Mouse (Mus musculus) kidney, adult 8-10 months (tissue): ENCODE results near the gene Ackr4.

ENCODE experiments used
- DNase-seq, 2 experiments: peaks; one replicate each; pipeline ENCODE4 v3.0.0; 2022

Gene Ackr4

DNA sequence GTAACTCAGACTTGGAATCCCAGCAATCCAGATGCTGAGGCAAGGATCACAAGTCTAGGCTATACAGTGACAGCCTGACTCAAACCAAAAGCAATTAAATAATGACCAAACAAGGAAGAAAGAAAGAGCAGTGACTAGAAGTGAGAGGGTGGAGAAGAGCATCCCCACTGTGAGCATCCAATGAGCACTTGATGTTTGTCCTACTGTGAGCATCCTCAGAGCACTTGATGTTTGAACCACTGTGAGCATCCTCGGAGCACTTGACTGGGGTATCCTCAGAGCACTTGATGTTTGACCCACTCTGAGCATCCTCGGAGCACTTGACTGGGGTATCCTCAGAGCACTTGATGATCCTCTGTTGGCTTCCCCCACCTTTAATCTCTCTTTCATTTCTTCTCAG is 21.7 kb downstream of the Ackr4 start:
- no peak for DNase-seq

GRCm38 (mm10) chr9:104102901-104103300 is 23.8 kb downstream of the Ackr4 start:
- DNase-seq, result no peak

- no peak for DNase-seq
These were observed 24.4 kb downstream of the Ackr4 start for GRCm38 (mm10) chr9:104102301-104102700.

GRCm38 (mm10) chr9:104101458-104101857 is 25.3 kb downstream of the Ackr4 start:
- DNase-seq, result no peak

DNA sequence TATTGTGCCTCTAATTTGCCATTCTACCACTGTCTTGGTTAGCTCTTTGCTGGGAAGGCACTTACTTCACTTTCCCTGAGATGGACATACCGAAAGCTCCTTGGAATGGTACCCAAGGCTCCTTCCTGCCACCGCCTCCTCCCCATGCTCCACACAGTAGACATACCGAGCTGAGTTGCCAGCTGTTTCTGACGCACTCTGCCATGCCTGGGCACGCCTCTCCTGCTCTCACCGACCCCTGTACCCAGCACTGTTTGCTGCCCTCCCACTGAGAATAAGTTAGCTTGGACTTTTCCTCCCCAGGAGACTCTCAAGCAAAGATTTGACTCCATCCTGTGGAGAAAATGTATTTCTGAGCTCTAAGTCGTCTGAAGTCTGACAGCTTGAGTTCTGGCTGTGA is 25.9 kb downstream of the Ackr4 start:
- DNase-seq, result peak in 1 of 2 experiments; percentile 20

DNA sequence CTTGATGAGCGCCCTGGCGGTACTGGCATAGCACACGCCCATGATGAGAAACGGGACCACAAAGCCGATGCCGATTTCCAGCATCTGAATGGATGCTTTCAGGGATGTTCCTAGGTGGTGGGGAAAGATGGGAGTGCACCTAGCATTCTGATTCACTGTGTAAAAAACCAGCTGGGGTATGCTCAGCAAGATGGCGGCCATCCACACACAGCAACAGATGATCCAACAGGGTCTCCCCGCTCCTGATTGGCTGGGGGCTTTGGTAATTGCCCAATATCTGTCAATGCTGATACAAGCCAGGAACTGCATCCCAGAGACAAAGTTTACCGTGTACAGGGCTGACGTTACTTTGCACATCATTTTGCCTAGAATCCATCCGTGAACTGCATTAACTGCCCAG is 27.7 kb downstream of the Ackr4 start:
- DNase-seq, result no peak

DNA sequence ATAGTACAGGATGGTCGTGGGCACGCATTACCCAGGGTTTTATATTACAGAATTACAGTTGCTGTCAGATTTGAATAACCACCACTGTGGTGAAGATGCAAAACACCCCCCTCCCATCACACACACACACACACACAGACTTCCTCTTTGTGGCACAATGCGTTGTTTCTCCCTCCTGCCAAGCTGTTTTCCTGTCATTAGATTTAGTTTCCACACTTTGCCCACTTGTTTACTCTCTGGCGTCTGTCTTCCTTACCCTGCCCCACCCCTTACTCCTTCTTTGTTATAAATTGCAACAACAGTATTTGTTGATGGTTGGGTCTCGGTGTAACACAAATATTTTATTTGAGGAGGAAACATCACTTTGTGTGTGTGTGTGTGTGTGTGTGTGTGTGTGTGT is 28.5 kb downstream of the Ackr4 start:
- DNase-seq, result no peak

GRCm38 (mm10) chr9:104092945-104093344 is 33.8 kb downstream of the Ackr4 start:
- DNase-seq, result no peak

DNA sequence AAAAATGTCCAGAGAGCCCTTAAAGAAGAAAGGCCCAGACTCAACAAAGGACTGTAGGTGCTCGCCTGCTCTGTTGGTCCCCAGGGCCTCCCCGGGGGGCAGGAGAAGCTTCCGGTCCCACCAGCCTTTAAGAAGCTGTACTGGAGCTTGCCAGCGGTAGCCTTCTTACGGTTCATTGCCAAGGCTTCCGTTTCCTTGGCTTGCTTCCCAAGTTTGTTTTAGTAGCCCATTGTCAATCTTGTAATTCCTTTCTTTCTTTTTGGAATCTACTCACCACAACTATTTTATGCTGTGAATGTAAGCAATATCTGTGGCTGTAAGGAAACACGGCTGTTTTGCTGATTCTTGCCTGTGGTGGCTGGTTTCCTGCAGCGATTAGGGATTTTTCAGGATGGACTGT is 38.2 kb downstream of the Ackr4 start:
- DNase-seq, result peak; percentile 32 to 35

DNA sequence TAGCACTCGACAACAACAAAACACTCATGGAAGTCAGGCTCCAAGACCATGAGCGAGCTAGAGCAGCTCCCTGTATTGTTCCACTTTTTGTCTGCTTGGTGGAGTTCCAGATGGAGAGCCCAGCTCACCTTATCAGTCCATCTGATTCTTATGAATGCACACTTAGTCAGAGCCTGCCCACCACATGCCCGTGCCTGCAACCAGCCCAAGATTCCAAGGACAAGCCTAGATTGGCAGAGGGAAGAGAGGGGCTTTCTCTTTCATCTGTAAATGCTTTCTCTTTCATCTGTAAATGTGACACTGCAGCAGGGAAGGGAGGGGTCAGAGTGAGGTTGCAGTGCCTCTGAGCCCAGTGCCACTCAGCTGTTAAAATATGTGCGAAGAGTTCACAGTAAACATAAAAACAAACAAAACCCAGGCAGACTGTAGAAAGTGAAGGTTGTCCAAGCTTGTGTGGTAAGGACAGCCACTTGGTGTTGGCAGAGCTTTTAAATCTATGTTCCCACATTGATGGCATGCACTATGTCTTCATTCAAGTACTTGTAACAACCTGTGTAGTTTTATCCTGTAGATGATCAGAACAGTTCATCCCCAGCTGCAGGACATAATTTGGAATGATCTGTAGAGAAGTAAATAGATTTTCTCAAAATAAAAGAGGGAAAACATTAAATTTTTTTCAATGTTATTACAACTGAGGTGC is 40.9 kb downstream of the Ackr4 start:
- DNase-seq, result no peak

DNA sequence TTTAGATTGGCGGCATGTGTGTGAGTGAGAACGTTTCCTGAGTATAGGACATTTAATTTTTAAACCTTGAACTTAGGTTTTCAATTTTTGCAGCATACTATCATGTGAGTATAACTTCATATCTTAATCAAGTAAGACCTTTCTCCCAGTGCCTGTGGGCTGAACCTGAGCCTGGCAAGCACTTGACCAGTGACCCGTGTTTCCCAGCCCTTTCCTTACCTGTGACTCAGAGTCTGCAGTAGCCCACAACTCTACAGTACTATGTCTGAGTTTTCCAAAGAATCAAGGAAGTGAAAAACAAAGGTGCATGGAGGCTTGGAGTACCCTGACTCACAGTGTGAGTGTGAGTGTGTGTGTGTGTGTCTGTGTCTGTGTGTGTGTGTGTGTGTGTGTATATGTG is 46.7 kb downstream of the Ackr4 start:
- DNase-seq, result no peak

- DNase-seq, result peak; percentile 36 to 72
These were observed 47.4 kb downstream of the Ackr4 start for GRCm38 (mm10) chr9:104079379-104079778.

- DNase-seq, result no peak
These were observed 48.0 kb downstream of the Ackr4 start for GRCm38 (mm10) chr9:104078780-104079179.

DNA sequence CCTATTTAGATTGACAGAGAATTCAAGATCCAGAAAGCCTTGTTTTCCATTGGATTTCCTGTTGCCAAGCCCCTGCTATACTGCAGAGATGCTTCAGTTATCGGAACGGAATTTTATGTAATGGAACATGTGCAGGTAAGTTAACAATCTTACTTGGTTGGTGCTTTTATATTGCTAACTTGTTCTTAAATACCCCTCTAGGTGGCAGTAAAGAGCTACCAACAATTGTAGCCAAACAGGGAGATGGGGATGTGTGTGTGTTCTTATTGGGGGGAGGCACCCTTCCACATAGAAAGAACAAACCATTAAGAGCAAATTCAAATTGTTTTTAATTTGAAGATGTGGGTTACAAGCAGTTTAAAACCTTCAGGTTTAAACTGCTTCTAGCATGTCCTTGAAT is 50.9 kb downstream of the Ackr4 start:
- no peak for DNase-seq

- DNase-seq, result peak; percentile 8 to 16
These were observed 55.7 kb downstream of the Ackr4 start for GRCm38 (mm10) chr9:104070863-104071604.

- no peak for DNase-seq
These were observed 56.5 kb downstream of the Ackr4 start for GRCm38 (mm10) chr9:104070241-104070640.

DNA sequence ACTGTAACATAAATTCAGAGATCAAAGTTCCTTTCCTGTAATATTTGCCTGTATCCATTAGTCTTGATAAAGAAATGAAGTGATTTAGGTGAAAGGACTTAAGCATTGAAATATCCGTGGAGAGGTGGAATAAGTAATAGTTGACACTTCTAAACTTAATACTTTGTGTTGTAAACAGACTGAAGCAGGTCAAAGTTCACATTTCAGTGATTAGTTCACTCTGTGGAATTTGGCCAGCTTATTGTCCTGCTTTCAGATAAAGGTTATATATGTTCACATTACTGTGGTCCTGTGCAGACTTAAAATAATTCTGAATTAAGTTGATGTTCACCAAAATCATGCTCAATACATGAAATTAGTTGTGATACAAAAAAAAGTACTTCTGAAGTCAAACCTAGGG is 62.2 kb downstream of the Ackr4 start:
- DNase-seq, result peak in 1 of 2 experiments; percentile 45

DNA sequence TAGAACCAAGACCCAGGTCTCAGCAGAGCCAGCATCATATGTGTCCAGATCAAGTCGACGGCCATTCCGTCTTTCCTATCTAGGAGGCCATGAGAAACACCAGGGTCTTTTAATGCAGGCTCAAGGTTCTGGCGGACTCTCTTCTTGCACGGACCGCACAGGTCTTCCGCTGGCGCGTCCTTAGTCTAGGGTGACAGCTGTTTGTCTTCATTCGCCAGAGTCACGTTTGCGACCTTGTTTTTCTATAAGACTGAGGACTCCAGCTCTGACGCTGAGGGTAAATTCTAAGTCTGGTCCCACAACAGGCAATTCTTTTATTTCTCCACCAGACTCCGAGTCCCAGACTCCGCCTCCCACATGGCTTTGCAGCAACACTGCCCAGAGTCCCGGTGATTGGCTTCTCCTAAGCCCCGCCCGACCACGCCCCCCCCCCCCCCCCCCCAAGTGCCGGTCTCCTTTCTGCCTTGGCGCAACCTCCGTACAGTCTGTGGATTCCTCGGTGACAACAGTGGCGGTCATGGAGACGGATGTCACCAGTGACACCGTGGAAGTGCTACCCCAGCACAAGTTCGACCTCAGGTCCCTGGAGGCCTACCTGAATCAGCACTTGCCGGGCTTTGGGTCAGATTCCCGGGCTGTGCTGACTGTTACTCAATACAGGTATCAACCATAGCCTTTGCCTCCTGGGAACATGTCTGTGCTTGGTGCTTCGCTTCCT is 63.3 kb downstream of the Ackr4 start, which contains the start of gene Acad11:
TSS of gene Acad11 (plus strand) at position 134 of the 718 bp plus-strand sequence.
- DNase-seq, result peak; percentile 86 to 87

GRCm38 (mm10) chr9:104062430-104063243 is 64.1 kb downstream of the Ackr4 start, which contains the start of gene Uba5:
Uba5 (minus strand) TSS chr9:104063134.
- no peak for DNase-seq

- DNase-seq, result no peak
These were observed 75.7 kb downstream of the Ackr4 start for GRCm38 (mm10) chr9:104051028-104051427.

GRCm38 (mm10) chr9:104043676-104044075 is 83.1 kb downstream of the Ackr4 start:
- peak; percentile 32 to 45 for DNase-seq

GRCm38 (mm10) chr9:104040362-104040761 is 86.4 kb downstream of the Ackr4 start, which contains the start of gene Gm28305:
Gm28305 (plus strand) TSS chr9:104040662.
- DNase-seq, result no peak

DNA sequence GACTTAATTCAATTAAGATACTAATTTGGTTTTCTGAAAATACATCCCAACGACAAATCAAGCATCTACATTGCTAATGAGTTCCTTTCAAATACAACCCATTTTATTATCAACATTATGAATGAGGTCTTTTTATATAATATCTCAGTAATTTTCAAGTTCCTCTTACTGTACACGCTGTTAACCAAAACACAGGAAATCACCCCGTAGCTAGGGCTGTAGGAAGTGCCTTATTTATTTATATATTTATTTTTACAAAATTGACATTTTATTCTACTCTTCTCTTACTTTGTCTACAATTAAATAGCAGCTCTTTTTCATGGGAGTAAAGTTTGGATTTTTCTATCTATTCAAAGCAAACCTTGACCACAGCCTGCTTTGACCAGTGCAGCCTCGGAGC is 87.0 kb downstream of the Ackr4 start:
- no peak for DNase-seq
